Mouse (Mus musculus) midbrain, embryonic 10.5 days (tissue): ENCODE measurements at regions not wholly inside any gene's neighbourhood (a gene's known extent, or its start where the extent isn't known, plus 50 kb on each side); places are given as distances from the start of the nearest gene placed in this dataset.
A peak's percentile ranks its signal among the peaks of the same experiment; 100 is the strongest.

Experiments
- DNase-seq: peaks from one replicate; pipeline ENCODE4 v3.0.0-alpha.2; 2017; ENCODE audit warnings: low spot score
- H3K27ac ChIP-seq: fragments of 300-500 bp; sonication (generic); replicated peaks from 2 replicates; pipeline ENCODE4 v1.5.1; 2016; ENCODE audit warnings: mild to moderate bottlenecking
- H3K27me3 ChIP-seq: fragments of 300-500 bp; sonication (generic); 2 replicates; pipeline ENCODE4 v1.6.1; 2016; ENCODE audit warnings: low read depth, mild to moderate bottlenecking; ENCODE audit not compliant: poor library complexity, severe bottlenecking
- H3K36me3 ChIP-seq: fragments of 300-500 bp; sonication (generic); 2 replicates; pipeline ENCODE4 v1.6.1; 2016; ENCODE audit warnings: mild to moderate bottlenecking, moderate library complexity
- H3K4me1 ChIP-seq: fragments of 300-500 bp; sonication (generic); 2 replicates; pipeline ENCODE4 v1.6.1; 2016
- H3K4me3 ChIP-seq: fragments of 300-500 bp; sonication (generic); 2 replicates; pipeline ENCODE4 v1.5.1; 2016; ENCODE audit warnings: mild to moderate bottlenecking, moderate library complexity
- H3K9me3 ChIP-seq: fragments of 300-500 bp; sonication (generic); replicated peaks from 2 replicates; pipeline ENCODE4 v1.6.1; 2016; ENCODE audit warnings: mild to moderate bottlenecking
- WGBS: fragments of 180-500 bp; shearing (Covaris S2); methylation state at CpG from one replicate; pipeline ENCODE4 v1.1.7; 2016; 5-methylcytosine and 5-hydroxymethylcytosine counted together

DNA sequence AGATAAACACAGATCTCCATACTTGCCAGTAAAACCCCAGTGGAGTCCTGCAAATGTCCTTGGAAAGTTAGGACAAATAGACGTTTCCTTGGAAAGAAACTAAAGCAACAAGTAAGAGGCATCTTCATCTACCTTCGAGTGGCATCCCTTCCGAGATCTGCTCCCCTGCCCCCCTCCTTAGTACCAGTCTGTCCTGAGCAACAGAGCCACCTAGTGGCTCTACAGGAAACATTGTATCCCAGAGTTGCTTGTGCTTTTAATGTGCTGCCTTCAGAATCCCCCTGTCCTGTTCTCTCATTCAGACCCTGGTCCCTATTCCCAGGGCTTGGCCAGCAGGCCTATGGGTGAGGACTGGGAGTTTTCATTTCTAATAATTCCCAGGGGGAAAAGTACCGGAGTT, 423.1 kb upstream of the Smarca2 start:
- H3K4me3 ChIP-seq = no peak overlapping the region
- no peak overlapping the region for H3K27ac ChIP-seq
- H3K36me3 ChIP-seq = no peaks in the 10 kb centered on the region
- H3K4me1 ChIP-seq = no peaks in the 10 kb centered on the region
- DNase-seq = peak; percentile 18
- no peaks in the 10 kb centered on the region for H3K27me3 ChIP-seq
- H3K9me3 ChIP-seq = no peaks in the 10 kb centered on the region
- 32% methylated on average over 4 of the region's 4 CpGs for whole genome bisulfite sequencing

- Histone ChIP-seq H3K4me3 (no peak overlapping the region), H3K27me3 (no peaks in the 10 kb centered on the region), H3K27ac (no peak overlapping the region), H3K36me3 (no peaks in the 10 kb centered on the region), H3K4me1 (no peaks in the 10 kb centered on the region), H3K9me3 (no peaks in the 10 kb centered on the region)
- no peak for DNase-seq
- WGBS = 86% methylated on average over 7 of the region's 7 CpGs
These were observed 419.8 kb upstream of the Smarca2 start for GRCm38 (mm10) chr19:26185012-26185411.

DNA sequence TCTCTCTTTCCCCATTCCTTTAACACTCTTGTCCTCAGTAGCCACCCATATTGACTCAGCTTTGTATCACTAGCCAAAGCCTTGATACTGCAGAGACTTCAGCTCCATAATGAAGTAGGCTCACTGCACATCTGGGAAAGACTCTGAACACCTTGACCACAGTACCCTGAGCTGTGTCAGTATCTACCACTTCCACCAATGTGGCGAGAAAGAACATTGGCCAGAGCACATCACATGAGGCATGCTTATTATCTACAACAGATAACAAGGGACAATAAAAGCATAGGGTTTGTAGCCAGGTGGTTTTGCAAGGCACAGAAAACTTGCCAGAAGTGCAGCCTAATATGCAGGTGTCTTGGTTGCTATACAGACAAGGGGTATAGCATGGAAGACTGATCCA, 414.0 kb upstream of the Smarca2 start:
- WGBS = 85% methylated on average over 1 of the region's 1 CpGs
- H3K9me3 ChIP-seq = no peaks in the 10 kb centered on the region
- DNase-seq = no peak
- H3K27ac ChIP-seq = no peak overlapping the region
- H3K36me3 ChIP-seq = no peaks in the 10 kb centered on the region
- H3K27me3 ChIP-seq = no peaks in the 10 kb centered on the region
- H3K4me3 ChIP-seq = no peak overlapping the region
- no peaks in the 10 kb centered on the region for H3K4me1 ChIP-seq

DNA sequence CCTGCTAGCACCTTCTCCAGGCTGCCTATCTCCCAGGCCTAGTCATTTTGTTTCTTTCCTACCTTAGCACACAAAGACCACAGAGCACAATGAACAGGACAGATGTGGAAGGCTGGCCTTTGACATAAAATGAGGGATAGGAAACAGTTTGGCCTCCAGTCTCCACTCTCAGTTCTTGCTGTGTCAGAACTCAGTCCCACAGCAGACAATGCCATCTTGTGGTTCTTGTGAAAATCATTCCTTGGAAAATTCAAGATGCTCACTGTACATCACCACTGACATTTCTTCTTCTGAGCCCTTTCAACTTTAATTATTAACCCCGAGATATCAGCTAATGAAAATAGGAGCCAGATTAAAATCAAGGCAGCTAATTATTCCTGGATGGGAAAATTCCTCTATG, 411.2 kb upstream of the Smarca2 start:
- H3K9me3 ChIP-seq = no peaks in the 10 kb centered on the region
- no peak for DNase-seq
- WGBS = 86% methylated on average over 1 of the region's 1 CpGs
- no peak overlapping the region for H3K27ac ChIP-seq
- H3K4me3 ChIP-seq = no peak overlapping the region
- no peaks in the 10 kb centered on the region for H3K36me3 ChIP-seq
- no peaks in the 10 kb centered on the region for H3K27me3 ChIP-seq
- no peaks in the 10 kb centered on the region for H3K4me1 ChIP-seq

DNA sequence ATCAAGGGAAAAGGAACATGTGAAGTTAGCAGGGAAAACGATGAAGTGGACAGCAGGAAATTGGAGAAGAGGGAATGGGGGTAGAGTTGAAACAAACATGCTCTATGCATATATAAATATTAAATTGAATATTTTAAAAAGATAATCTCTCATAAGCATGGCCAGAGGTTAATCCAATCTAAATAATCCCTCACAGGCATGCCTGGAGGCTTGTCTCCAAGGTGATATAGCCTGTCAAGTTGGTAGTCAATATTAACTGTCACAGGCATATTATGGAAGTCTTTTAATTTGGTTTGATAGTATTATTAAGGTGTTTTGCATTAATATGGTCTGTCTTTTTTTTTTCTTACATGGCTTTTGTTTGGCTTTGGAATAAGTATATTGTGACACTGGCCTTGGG, 396.1 kb upstream of the Smarca2 start:
- H3K27ac ChIP-seq = no peak overlapping the region
- WGBS = 72% methylated on average over 1 of the region's 1 CpGs

GRCm38 (mm10) chr19:26234539-26234938, 370.3 kb upstream of the Smarca2 start:
- Histone ChIP-seq H3K27ac (no peak overlapping the region), H3K36me3 (no peaks in the 10 kb centered on the region), H3K4me1 (peaks cover 10% of the 10 kb centered on the region; the same call in 1 of the 2 replicates), H3K9me3 (no peaks in the 10 kb centered on the region), H3K4me3 (no peak overlapping the region), H3K27me3 (no peaks in the 10 kb centered on the region)
- WGBS = 74% methylated on average over 4 of the region's 4 CpGs
- DNase-seq = no peak

More for the DNA sequence above, 396.1 kb upstream of the Smarca2 start:
- H3K27me3 ChIP-seq = no peaks in the 10 kb centered on the region
- H3K4me3 ChIP-seq = no peak overlapping the region
- no peaks in the 10 kb centered on the region for H3K9me3 ChIP-seq
- H3K4me1 ChIP-seq = peaks cover 6% of the 10 kb centered on the region; the same call in 1 of the 2 replicates
- H3K36me3 ChIP-seq = no peaks in the 10 kb centered on the region
- no peak for DNase-seq

- no peaks in the 10 kb centered on the region for H3K36me3 ChIP-seq
- no peaks in the 10 kb centered on the region for H3K27me3 ChIP-seq
- WGBS = 85% methylated on average over 6 of the region's 6 CpGs
- H3K9me3 ChIP-seq = no peaks in the 10 kb centered on the region
- H3K4me3 ChIP-seq = no peak overlapping the region
- DNase-seq = no peak
- H3K27ac ChIP-seq = no peak overlapping the region
- no peaks in the 10 kb centered on the region for H3K4me1 ChIP-seq
These were observed 360.8 kb upstream of the Smarca2 start for GRCm38 (mm10) chr19:26244067-26244466.

DNA sequence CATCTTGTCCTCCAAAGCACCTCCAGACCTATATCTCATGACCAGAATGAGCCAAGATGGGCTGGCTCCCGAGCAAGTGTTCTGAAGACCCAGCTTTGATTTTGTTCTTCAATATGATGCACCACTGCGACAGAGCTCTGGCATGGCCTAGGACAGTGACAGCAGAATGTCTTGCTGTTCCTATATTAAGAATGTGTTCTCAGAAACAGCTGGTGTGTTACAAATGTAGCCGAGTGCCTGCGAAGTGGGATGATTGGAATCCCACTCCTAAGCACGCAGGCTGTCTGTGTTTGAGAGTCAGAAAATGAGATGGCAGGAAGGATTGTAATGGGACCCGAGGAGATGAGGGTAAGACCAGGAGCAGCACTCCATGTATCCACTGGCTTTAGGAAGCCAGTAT, 355.1 kb upstream of the Smarca2 start:
- H3K36me3 ChIP-seq = no peaks in the 10 kb centered on the region
- no peaks in the 10 kb centered on the region for H3K27me3 ChIP-seq
- no peak overlapping the region for H3K4me3 ChIP-seq
- no peaks in the 10 kb centered on the region for H3K4me1 ChIP-seq
- WGBS = 91% methylated on average over 6 of the region's 6 CpGs
- peaks cover 5% of the 10 kb centered on the region; the same call in 1 of the 2 replicates for H3K9me3 ChIP-seq
- DNase-seq = no peak
- H3K27ac ChIP-seq = no peak overlapping the region

- DNase-seq = no peak
- Histone ChIP-seq H3K9me3 (no peaks in the 10 kb centered on the region), H3K36me3 (no peaks in the 10 kb centered on the region), H3K4me3 (no peak overlapping the region), H3K27me3 (no peaks in the 10 kb centered on the region), H3K27ac (no peak overlapping the region), H3K4me1 (peaks cover 10% of the 10 kb centered on the region)
- 61% methylated on average over 4 of the region's 4 CpGs for WGBS
These were observed 346.2 kb upstream of the Smarca2 start for GRCm38 (mm10) chr19:26258677-26259076.

DNA sequence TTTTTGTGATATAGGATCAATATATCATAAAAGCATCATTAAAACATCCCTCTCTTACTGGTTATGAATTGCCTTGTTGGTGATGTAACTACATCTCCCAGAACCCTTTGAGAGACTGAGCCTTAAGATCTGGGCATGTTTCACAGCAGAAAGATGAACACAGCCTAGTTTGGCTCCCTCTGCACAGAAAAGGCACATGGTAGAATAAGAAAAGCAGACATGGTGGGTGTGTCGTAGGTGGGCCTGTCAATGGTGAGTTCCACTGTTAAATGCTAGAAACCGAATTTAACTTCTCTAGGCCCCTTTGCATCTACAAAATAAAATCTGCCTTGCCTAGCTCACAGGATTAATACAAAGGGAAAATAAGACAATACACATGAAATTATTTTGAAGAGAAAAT, 343.3 kb upstream of the Smarca2 start:
- no peak overlapping the region for H3K27ac ChIP-seq
- H3K4me3 ChIP-seq = no peak overlapping the region
- 85% methylated on average over 2 of the region's 2 CpGs for WGBS
- DNase-seq = no peak
- peaks cover 10% of the 10 kb centered on the region for H3K4me1 ChIP-seq
- no peaks in the 10 kb centered on the region for H3K36me3 ChIP-seq
- no peaks in the 10 kb centered on the region for H3K9me3 ChIP-seq
- no peaks in the 10 kb centered on the region for H3K27me3 ChIP-seq

DNA sequence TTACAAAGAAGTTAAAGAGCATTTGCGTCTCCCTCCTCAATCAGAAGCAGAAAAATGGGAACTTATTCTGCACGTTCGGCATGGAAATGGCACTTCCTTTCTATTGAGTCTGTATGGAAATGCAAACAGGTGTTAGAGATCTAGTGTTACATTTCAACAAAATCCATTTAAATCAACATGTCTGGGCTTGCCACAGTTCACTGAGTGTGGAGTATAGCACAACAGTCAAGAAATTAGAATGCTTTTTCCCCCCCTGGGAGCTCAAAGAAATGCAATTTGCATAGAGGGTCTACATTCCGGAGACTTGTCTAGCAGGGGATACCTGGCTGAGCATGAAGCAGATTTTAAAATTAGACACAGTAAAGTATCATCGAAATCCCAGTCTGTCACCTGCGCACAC, 308.5 kb upstream of the Smarca2 start:
- H3K9me3 ChIP-seq = no peaks in the 10 kb centered on the region
- no peaks in the 10 kb centered on the region for H3K36me3 ChIP-seq
- no peaks in the 10 kb centered on the region for H3K27me3 ChIP-seq
- H3K4me1 ChIP-seq = no peaks in the 10 kb centered on the region
- WGBS = 90% methylated on average over 6 of the region's 6 CpGs
- H3K4me3 ChIP-seq = no peak overlapping the region
- H3K27ac ChIP-seq = no peak overlapping the region
- no peak for DNase-seq

DNA sequence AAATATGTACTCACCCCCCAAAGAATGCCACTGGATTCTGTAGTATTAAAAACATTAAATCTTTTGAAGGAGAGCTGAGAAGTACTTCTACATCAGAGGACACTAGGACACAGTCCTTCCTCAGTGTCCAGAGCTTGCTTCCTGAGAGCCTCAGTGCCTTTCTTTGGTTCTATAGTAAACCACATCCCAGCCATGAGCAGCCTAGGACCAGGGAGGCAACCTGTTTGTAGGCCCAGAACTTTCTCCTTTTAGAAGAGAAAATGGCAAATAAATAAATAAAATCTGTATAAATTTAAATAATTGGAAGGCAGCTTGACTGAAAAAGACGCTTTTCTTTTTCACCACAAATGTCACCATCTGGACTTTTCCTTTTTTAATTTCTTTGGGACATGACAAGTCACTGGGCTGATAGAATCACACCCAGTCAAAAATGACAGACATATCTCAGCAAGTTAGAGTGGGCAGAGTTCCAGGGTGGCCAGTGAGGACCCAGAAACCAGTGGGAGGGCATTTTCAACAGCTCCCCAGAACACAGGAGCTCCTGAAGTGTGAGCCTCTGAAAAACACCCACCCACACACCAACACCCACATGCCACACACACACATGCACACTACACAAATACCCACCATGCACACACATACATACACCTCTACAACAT, 296.2 kb upstream of the Smarca2 start:
- Histone ChIP-seq H3K27me3 (no peaks in the 10 kb centered on the region), H3K4me1 (no peaks in the 10 kb centered on the region), H3K36me3 (no peaks in the 10 kb centered on the region), H3K4me3 (no peak overlapping the region), H3K27ac (no peak overlapping the region), H3K9me3 (no peaks in the 10 kb centered on the region)
- WGBS = 88% methylated on average over 1 of the region's 1 CpGs
- DNase-seq = no peak

DNA sequence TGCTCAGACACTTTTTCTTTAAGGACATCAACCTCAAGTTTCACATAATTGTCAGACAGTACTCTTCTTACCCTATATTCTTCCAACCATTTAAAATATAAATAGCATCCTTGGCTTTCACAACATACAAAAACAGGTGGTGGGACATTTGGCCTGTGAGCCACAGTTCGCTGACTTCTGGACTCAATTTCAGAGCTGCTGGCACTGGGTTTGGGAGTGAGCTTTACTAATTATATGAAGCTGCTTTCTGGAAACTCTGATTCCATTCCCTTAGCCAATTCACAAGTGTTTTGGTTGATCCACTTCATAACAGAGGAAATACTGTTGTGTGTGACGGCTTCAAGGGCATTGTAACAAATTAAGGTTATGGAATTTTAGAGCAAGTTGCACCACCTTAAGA, 285.9 kb upstream of the Smarca2 start:
- H3K27me3 ChIP-seq = no peaks in the 10 kb centered on the region
- WGBS = 89% methylated on average over 2 of the region's 2 CpGs
- H3K9me3 ChIP-seq = no peaks in the 10 kb centered on the region
- no peak for DNase-seq
- no peak overlapping the region for H3K27ac ChIP-seq
- no peak overlapping the region for H3K4me3 ChIP-seq
- H3K36me3 ChIP-seq = no peaks in the 10 kb centered on the region
- H3K4me1 ChIP-seq = no peaks in the 10 kb centered on the region

DNA sequence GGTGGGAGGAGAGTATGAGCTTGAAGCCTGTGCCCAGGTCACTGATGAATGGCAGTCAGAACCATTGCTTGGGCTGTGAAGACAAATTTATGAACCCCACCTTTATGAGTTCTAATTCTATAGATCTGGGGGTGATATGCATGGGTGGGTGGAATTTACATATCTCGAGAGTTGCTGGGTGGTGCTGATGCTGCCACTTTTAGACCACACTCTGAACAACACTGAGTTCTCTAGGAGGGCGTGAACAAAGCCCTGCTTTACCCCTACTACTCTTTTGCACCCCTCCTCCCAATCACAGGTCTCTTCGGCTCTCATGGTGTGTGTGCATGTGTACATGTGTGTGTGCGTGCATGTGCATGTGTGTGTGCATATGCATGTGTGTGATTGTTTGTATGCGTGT, 281.2 kb upstream of the Smarca2 start:
- 85% methylated on average over 5 of the region's 5 CpGs for WGBS
- no peak for DNase-seq
- no peaks in the 10 kb centered on the region for H3K4me1 ChIP-seq
- no peak overlapping the region for H3K27ac ChIP-seq
- no peaks in the 10 kb centered on the region for H3K27me3 ChIP-seq
- no peaks in the 10 kb centered on the region for H3K36me3 ChIP-seq
- H3K9me3 ChIP-seq = no peaks in the 10 kb centered on the region
- H3K4me3 ChIP-seq = no peak overlapping the region
